Mouse (Mus musculus) left cerebral cortex, postnatal 4 days (tissue): Measurements from ENCODE around the gene 3110040N11Rik. TPM values are rescaled to one million over a fixed set of nuclear protein-coding genes. Genes with fewer than 3 reads are reported as not detected.

Experiments
- DNase-seq: peaks from one replicate; pipeline ENCODE4 v3.0.0-alpha.2; 2022
- intact Hi-C: fragments of 180-260 bp; cut with DNase I; formaldehyde crosslinking; loops from one replicate; pipeline ENCODE4 v1.15.1; 2025
- total RNA-seq, 2 experiments: library from RNA; stranded (reverse); gene quantifications; 2 replicates each; pipeline ENCODE4 v1.2.3; 2021

Gene 3110040N11Rik
- total RNA-seq, 2 experiments from 2014 or later, result 41.1 to 49.1 TPM

DNA sequence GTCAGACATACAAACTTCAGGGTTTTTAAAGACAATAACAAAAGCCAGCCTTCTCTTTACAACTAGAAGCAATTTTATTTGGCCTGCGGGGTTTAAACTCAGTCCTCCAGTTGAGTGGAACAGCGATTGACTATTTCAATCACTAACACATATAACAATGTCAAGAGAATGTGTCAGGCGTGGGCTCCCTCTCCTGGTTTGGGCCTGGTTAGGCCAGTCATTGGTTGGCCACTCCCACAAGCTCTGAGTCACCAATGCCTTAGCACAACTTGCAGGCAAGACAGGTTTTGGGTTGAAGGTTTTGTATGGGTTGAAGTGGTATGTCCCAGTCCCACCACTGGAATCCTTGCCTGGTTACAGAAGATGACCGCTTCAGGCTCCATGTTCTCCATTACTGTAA, 45.1 kb downstream of the 3110040N11Rik start:
- intact Hi-C loops, result no loop called here

DNA sequence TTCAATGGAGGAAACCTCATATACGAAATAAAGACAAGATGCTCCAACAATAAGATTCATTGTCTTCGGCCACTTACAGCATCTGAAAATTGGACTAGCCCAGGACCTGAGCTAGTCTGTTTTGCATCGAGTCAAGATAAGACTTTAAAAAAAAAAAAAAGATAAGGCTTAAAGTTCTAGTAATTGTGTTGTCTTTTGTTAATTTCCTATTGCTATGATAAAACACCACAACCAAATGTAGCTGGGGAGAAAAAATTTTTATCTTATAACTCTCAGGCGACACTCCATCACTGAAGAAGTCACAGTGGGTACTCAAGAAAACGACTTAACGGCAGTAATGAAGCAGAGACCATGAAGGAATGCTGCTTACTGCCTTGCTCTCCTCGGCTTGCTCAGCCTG, 49.3 kb downstream of the 3110040N11Rik start:
- no peak for DNase-seq
- intact Hi-C loops, result no loop called here

More for the DNA sequence above, 45.1 kb downstream of the 3110040N11Rik start:
- DNase-seq, result peak; percentile 48

DNA sequence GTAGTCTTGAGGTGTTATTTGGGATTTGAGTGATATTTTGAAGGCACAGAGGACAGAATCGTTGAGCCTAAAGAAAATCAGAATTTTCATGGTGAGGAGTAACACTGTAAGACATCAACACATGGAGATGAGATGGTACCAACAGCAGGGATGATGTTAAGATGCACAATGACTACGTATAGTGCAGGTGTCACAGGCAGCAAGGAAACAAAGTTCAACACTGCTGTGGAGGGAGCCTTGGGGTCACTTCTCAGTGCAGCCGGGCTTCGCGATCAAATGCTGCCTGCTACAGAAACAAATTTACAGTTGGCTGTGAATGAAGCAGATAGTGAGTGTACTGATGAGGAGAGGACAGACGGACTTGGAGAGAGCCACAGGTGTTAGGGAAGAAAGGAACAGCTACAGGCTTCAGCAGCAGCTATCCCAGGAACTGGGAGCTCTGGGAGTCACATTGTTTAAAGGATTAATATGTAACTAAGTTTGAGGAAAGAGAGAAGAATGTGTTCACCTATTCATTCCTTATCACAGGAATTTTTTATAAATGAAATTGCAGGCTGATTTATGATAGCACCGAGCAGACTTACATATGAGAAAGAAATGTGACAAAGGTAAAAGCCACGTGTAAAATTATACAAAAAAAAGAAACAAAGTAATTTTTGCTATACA, 50.4 kb downstream of the 3110040N11Rik start:
- intact Hi-C loops, result no loop called here
- DNase-seq, result no peak

DNA sequence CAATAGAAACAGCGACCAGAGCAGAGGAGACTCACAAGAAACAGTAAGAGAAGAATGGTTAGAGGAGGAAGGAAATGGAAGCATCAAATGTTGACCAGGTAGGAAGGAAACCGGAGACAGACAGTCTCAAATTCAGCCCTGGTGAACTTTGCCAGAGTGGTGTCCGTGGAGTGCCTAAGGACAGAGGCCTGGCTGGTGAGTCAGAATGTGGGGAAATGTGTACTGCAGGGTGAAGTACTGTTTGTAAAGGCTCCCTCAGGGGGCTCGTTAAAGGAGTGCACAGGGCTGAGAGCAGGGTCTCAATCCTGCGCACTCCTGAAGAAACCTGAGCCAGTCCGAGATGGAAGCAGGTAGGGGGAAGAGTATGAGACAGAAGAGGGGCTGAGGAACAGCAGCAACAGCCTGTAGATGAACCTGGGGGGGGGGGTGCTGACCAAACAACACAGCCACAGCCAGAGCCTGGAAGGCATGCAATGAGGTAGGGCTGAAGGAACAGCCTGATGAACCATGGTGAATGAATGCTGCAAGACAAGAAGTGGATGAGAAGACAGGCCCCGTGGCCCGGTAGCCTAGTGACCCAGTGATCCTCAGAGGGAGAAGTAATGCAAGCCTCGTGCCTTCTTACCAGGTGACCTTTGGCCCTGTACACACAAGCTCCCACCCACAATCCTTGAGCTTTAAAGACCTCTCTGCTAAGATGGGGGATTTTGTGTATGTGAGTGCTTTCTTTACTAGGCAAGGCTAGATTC, 53.8 kb downstream of the 3110040N11Rik start:
- DNase-seq, result no peak
- intact Hi-C loops, result no loop called here

DNA sequence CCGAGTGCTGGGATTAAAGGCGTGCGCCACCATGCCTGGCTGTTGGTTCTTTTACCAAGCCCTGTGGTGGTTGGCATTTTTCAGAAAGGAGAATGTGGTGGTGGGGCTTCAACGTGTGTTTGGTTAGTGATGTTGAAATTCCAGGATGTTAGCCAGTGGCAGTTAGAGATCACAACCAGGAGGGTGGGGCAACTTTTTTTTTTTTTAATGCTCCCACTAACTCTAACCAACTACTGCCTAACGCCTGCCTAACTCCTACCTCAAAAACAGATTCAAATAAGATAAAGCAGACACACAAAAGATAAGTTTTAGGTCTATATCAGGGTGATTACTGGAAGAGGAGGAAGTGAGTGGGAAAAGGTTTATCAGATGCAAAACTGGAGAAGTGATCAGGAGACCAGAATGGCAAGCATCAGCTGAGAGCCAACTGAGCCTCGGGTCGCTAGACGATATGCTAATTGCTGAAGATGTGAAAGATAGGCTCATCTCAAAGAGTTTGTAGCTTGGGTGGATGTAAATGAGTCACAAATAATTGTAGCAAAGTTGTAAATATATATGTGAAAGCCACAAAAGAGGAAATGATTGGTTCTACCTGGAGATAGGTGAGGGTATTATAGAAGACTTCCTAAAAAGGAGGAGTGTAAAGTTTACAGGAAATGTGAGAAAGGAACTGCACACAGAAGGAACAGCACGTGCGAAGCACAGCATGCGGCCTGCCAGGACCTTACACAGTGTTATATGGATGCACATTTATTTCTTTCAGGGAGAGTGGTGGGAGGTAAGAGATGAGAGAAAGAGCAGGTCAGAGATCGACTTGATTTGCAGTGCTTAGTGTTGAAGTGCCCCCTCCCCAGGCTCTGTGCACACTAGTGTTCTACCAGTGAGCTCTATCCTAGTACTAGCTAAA, 56.8 kb downstream of the 3110040N11Rik start:
- DNase-seq, result no peak
- intact Hi-C loops, result no loop called here

Other genes with a start within 250 kb of the 3110040N11Rik start
- under 1 TPM in 1 of 2 experiments, not detected in 1; 0.08 TPM for gene Fsd2, start 222.5 kb downstream of the 3110040N11Rik start, total RNA-seq
- gene Whamm, start 218.2 kb downstream of the 3110040N11Rik start, total RNA-seq, result 10 to 100 TPM; 14.5 to 15.9 TPM
- gene Homer2, start 82.0 kb downstream of the 3110040N11Rik start, total RNA-seq, result 10 to 100 TPM; 51.8 to 54.3 TPM
- gene Ramac, start 26.6 kb downstream of the 3110040N11Rik start, total RNA-seq, result 10 to 100 TPM; 54.5 to 61.9 TPM
- 100 to 1,000 TPM; 130 to 133 TPM for gene Btbd1, start 40.0 kb upstream of the 3110040N11Rik start, total RNA-seq
- not detected for gene Gm10160, start 66.3 kb upstream of the 3110040N11Rik start, total RNA-seq
- gene Tm6sf1, start 69.5 kb upstream of the 3110040N11Rik start, total RNA-seq, result 10 to 100 TPM; 13.9 to 14.1 TPM
- 100 to 1,000 TPM; 124 to 126 TPM for gene Hdgfl3, start 145.0 kb upstream of the 3110040N11Rik start, total RNA-seq
- gene Bnc1, start 202.8 kb upstream of the 3110040N11Rik start, total RNA-seq, result not detected